Mouse (Mus musculus) forebrain, embryonic 13.5 days (tissue): ENCODE measurements around the gene Iqgap3. TPM values are rescaled to one million over a fixed set of nuclear protein-coding genes. Genes with fewer than 3 reads are reported as not detected.
A peak's percentile ranks its signal among the peaks of the same experiment; 100 is the strongest.

Experiments used
- ATAC-seq: fragments of 200-750 bp; cut with Nextera tagmentation; 2 replicates; pipeline ENCODE4 v1.8.0; 2017
- H3K27ac ChIP-seq: fragments of 300-500 bp; sonication (generic); 2 replicates; pipeline ENCODE4 v1.5.1; 2015; ENCODE audit warnings: inconsistent platforms, mild to moderate bottlenecking, moderate library complexity
- H3K27me3 ChIP-seq: fragments of 300-500 bp; sonication (generic); 2 replicates; pipeline ENCODE4 v1.6.1; 2015; ENCODE audit warnings: mild to moderate bottlenecking, inconsistent platforms
- H3K36me3 ChIP-seq: fragments of 300-500 bp; sonication (generic); 2 replicates; pipeline ENCODE4 v1.6.1; 2015; ENCODE audit warnings: mild to moderate bottlenecking, inconsistent platforms; ENCODE audit not compliant: poor library complexity, severe bottlenecking
- H3K4me1 ChIP-seq: fragments of 300-500 bp; sonication (generic); 2 replicates; pipeline ENCODE4 v1.6.1; 2015; ENCODE audit warnings: inconsistent platforms
- H3K4me2 ChIP-seq: fragments of 300-500 bp; sonication (generic); 2 replicates; pipeline ENCODE4 v1.6.1; 2015; ENCODE audit warnings: inconsistent platforms, mild to moderate bottlenecking, moderate library complexity
- H3K4me3 ChIP-seq: fragments of 300-500 bp; sonication (generic); 2 replicates; pipeline ENCODE4 v1.5.1; 2015; ENCODE audit warnings: mild to moderate bottlenecking, inconsistent platforms
- H3K9ac ChIP-seq: fragments of 300-500 bp; sonication (generic); 2 replicates; pipeline ENCODE4 v1.6.1; 2015; ENCODE audit warnings: mild to moderate bottlenecking, inconsistent platforms
- H3K9me3 ChIP-seq: fragments of 300-500 bp; sonication (generic); replicated peaks from 2 replicates; pipeline ENCODE4 v1.6.1; 2016; ENCODE audit warnings: inconsistent platforms
- WGBS: fragments of 180-500 bp; shearing (Covaris S2); methylation state at CpG from one replicate; pipeline ENCODE4 v1.1.7; 2015; 5-methylcytosine and 5-hydroxymethylcytosine counted together
- polyA plus RNA-seq: library from polyadenylated mRNA; unstranded; fragments of >200 nt; fragmentation: Nextera tagmentation; extraction: Ambion mirVana; gene quantifications from 2 replicates; pipeline ENCODE4 v1.2.1, GENCODE M21; 2015

The Iqgap3 gene
- polyA plus RNA-seq, 1 experiment from 2014 or later: 13.8 TPM

DNA sequence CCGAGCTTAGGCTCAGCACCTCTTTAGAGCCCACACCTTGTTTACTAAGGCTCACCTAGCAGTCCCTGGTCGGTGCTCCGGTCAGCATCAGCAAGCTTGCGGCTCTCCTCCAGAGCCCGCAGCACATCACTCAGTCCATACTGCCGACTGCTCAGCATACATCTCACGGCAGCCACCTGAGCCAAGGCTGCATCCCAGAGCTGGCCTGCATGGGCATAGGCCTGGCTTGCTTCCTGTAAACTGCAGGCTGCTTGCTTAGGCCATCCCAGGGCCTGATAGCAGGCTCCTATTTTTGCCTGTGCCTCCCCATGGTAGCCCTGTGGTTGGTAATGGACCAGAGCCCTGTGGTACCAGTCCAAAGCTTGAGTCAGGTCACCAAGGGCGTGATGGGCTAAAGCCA lies 7.0 kb upstream of the Iqgap3 start:
- 81% methylated on average over 8 of the region's 8 CpGs for WGBS
- H3K27me3 ChIP-seq: peaks cover 17% of the 10 kb centered on the region
- H3K4me2 ChIP-seq: no peak overlapping the region
- no peak overlapping the region for H3K27ac ChIP-seq
- H3K4me1 ChIP-seq: no peaks in the 10 kb centered on the region
- H3K4me3 ChIP-seq: no peak overlapping the region
- H3K36me3 ChIP-seq: no peaks in the 10 kb centered on the region
- no peaks in the 10 kb centered on the region for H3K9me3 ChIP-seq
- peak overlapping the region; percentile 8; the same call in 1 of the 2 replicates for H3K9ac ChIP-seq
- ATAC-seq: no peak

- Histone ChIP-seq H3K27me3 (peaks cover 10% of the 10 kb centered on the region), H3K9me3 (no peaks in the 10 kb centered on the region), H3K9ac (no peak overlapping the region), H3K36me3 (no peaks in the 10 kb centered on the region), H3K4me3 (no peak overlapping the region), H3K27ac (no peak overlapping the region), H3K4me1 (peaks cover 6% of the 10 kb centered on the region), H3K4me2 (no peak overlapping the region)
- 42% methylated on average over 8 of the region's 8 CpGs for WGBS
- ATAC-seq: no peak
Observed at GRCm38 (mm10) chr3:88077441-88077840, 4.3 kb upstream of the Iqgap3 start.

DNA sequence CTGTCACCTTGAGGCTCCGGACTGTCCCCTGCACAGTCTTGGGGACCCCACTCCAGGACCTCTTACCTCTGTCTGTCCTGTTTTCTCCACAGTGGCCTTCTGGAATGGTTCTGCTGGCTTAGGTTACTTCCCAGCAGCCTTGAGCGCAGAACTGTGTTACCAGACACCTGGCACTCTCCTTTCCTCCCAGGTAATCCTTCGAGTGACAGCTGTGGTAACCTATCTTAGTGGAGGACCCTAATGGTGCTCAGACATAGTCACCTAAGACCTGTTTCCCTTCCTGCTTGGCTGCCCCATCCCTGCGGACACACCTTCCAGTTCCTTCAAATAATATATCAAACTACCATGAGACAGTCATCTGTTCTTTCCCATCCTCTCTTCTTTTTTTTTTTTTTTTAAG lies 3.6 kb upstream of the Iqgap3 start, which contains the start of gene Ttc24:
Gene Ttc24, minus strand, starts transcription at position 101 of the 400 bp plus-strand sequence.
- peaks cover 7% of the 10 kb centered on the region; the same call in 1 of the 2 replicates for H3K27me3 ChIP-seq
- H3K4me3 ChIP-seq: no peak within 1 kb of the TSS
- H3K4me2 ChIP-seq: no peak within 1 kb of the TSS
- ATAC-seq: no peak
- H3K9me3 ChIP-seq: no peaks in the 10 kb centered on the region
- H3K4me1 ChIP-seq: peaks cover 14% of the 10 kb centered on the region
- no peak within 1 kb of the TSS for H3K27ac ChIP-seq
- 81% methylated on average over 4 of the region's 4 CpGs for WGBS
- no peak within 1 kb of the TSS for H3K9ac ChIP-seq
- no peaks in the 10 kb centered on the region for H3K36me3 ChIP-seq

DNA sequence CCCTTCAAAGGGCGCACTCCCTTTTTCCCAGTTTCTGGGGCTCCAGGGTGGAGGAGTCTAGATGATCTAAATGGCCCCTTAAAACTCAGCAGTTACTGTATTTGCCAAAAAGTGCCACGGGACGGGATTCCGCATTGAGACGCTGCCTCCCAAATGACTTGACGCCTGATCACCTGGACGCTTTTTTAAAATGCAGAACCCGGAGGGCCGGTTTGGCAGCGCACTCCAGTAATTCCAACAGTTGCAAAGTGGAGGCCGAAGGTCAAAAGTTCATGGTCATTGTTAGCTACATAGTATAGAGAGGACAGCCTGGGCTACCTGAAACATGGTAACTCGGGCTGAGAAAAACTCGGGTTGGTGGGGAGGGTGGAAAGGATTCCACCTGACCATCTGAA lies 450 bp downstream of the Iqgap3 start:
- Histone ChIP-seq H3K4me1 (peaks cover 15% of the 10 kb centered on the region), H3K9ac (peak overlapping the region; percentile 60), H3K4me2 (peak overlapping the region; percentile 71), H3K9me3 (no peaks in the 10 kb centered on the region), H3K27ac (no peak overlapping the region), H3K4me3 (peak overlapping the region; percentile 56), H3K36me3 (peaks cover 16% of the 10 kb centered on the region; the same call in 1 of the 2 replicates), H3K27me3 (no peaks in the 10 kb centered on the region)
- 3% methylated on average over 13 of the region's 13 CpGs for WGBS
- 0 out of 2 replicates have a peak, but pooled peaks have one; percentile 19 for ATAC-seq

DNA sequence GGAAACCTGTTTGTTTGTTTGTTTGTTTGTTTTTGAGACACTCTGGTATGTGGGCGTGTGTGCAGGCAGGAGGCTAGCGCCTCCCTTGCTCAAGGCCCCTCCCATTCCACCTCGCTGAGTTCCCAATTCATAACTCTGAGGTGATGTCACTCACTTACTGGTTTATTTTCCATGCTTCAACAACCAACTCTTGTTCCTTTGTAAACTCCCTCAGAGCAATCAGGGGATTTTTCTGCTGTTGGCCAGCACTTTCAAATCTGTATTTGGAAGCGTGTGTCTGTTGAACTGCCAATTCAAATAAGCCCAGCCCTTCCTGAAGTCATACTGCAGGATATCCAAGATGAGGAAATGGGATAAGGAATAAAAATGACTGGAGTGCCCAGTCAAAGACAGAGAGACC lies 892 bp downstream of the Iqgap3 start:
- peaks cover 15% of the 10 kb centered on the region for H3K4me1 ChIP-seq
- peak overlapping the region; percentile 60 for H3K9ac ChIP-seq
- WGBS: 5% methylated on average over 4 of the region's 4 CpGs
- H3K27me3 ChIP-seq: no peaks in the 10 kb centered on the region
- H3K9me3 ChIP-seq: no peaks in the 10 kb centered on the region
- peak overlapping the region; percentile 71 for H3K4me2 ChIP-seq
- peaks cover 16% of the 10 kb centered on the region; the same call in 1 of the 2 replicates for H3K36me3 ChIP-seq
- no peak overlapping the region for H3K27ac ChIP-seq
- ATAC-seq: 0 out of 2 replicates have a peak, but pooled peaks have one; percentile 34
- peak overlapping the region; percentile 56 for H3K4me3 ChIP-seq

DNA sequence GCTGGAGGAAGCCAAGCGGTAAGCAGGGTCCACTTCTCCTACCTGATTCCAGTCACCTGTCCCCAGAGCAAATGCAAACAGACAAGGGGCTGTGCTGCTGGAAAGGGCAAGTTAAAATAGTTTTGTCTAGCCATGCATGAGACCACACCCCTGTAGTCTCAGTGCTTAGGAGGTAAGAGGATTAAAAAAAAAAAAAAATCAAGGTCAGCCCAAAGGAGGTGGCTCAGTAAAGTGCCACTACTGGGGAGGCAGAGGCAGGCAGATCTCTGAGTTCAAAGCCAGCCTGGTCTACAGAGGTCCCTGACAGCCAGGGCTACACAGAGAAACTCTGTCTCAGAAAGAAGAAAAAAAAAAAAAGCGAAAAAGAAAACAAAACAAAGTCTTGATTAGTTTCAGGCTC lies 2.2 kb downstream of the Iqgap3 start:
- H3K9ac ChIP-seq: no peak overlapping the region
- H3K27ac ChIP-seq: no peak overlapping the region
- H3K27me3 ChIP-seq: no peaks in the 10 kb centered on the region
- H3K4me3 ChIP-seq: no peak overlapping the region
- 95% methylated on average over 2 of the region's 2 CpGs for WGBS
- no peaks in the 10 kb centered on the region for H3K9me3 ChIP-seq
- H3K4me1 ChIP-seq: peaks cover 15% of the 10 kb centered on the region
- H3K36me3 ChIP-seq: peaks cover 26% of the 10 kb centered on the region
- H3K4me2 ChIP-seq: no peak overlapping the region
- ATAC-seq: no peak

- 92% methylated on average over 3 of the region's 9 CpGs for WGBS
- no peak overlapping the region for H3K9ac ChIP-seq
Observed at GRCm38 (mm10) chr3:88085459-88085858, 3.7 kb downstream of the Iqgap3 start.

GRCm38 (mm10) chr3:88087688-88088087 lies 5.9 kb downstream of the Iqgap3 start:
- no peak for ATAC-seq

More at GRCm38 (mm10) chr3:88085459-88085858, 3.7 kb downstream of the Iqgap3 start:
- H3K36me3 ChIP-seq: peaks cover 40% of the 10 kb centered on the region
- ATAC-seq: no peak
- H3K4me1 ChIP-seq: peaks cover 15% of the 10 kb centered on the region
- no peaks in the 10 kb centered on the region for H3K9me3 ChIP-seq
- H3K4me2 ChIP-seq: no peak overlapping the region
- no peak overlapping the region for H3K4me3 ChIP-seq
- no peak overlapping the region for H3K27ac ChIP-seq
- no peaks in the 10 kb centered on the region for H3K27me3 ChIP-seq

GRCm38 (mm10) chr3:88090106-88090505 lies 8.3 kb downstream of the Iqgap3 start:
- H3K4me1 ChIP-seq: no peaks in the 10 kb centered on the region
- H3K9me3 ChIP-seq: no peaks in the 10 kb centered on the region
- no peak overlapping the region for H3K4me2 ChIP-seq
- H3K27ac ChIP-seq: no peak overlapping the region
- no peak for ATAC-seq
- WGBS: 94% methylated on average over 7 of the region's 7 CpGs
- no peak overlapping the region for H3K4me3 ChIP-seq
- H3K36me3 ChIP-seq: peaks cover 75% of the 10 kb centered on the region
- H3K27me3 ChIP-seq: no peaks in the 10 kb centered on the region
- no peak overlapping the region for H3K9ac ChIP-seq

More at GRCm38 (mm10) chr3:88087688-88088087, 5.9 kb downstream of the Iqgap3 start:
- no peaks in the 10 kb centered on the region for H3K9me3 ChIP-seq
- no peak overlapping the region for H3K9ac ChIP-seq
- H3K4me3 ChIP-seq: no peak overlapping the region
- peaks cover 63% of the 10 kb centered on the region for H3K36me3 ChIP-seq
- no peak overlapping the region for H3K4me2 ChIP-seq
- no peaks in the 10 kb centered on the region for H3K27me3 ChIP-seq
- H3K4me1 ChIP-seq: peaks cover 6% of the 10 kb centered on the region
- WGBS: 52% methylated on average over 1 of the region's 1 CpGs
- H3K27ac ChIP-seq: no peak overlapping the region

DNA sequence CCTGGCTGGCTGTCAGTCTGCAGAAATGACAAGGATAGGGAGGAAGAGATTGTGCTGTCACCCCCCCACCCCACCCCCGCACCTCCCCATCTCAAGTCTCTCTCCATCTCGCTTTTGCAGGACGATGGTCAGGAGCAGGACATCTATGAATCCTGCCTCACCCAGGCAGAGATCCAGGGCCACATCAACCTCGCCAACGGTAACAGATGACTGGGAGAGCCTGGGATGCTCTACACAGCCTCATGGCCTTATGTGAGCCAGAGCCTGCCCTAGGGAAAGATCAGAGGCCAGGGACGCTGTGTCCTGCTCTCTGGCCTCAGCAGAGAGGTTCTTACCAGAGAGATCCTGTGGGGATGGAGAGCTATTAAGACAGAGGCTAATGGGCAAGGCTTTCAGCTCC lies 8.8 kb downstream of the Iqgap3 start:
- H3K4me3 ChIP-seq: no peak overlapping the region
- no peak for ATAC-seq
- H3K4me1 ChIP-seq: no peaks in the 10 kb centered on the region
- H3K36me3 ChIP-seq: peaks cover 76% of the 10 kb centered on the region
- no peak overlapping the region for H3K4me2 ChIP-seq
- no peak overlapping the region for H3K9ac ChIP-seq
- H3K27me3 ChIP-seq: no peaks in the 10 kb centered on the region
- 97% methylated on average over 6 of the region's 6 CpGs for WGBS
- H3K9me3 ChIP-seq: no peaks in the 10 kb centered on the region
- no peak overlapping the region for H3K27ac ChIP-seq

GRCm38 (mm10) chr3:88094126-88094525 lies 12.4 kb downstream of the Iqgap3 start:
- Histone ChIP-seq H3K36me3 (peaks cover 83% of the 10 kb centered on the region), H3K4me1 (no peaks in the 10 kb centered on the region), H3K9ac (no peak overlapping the region), H3K4me3 (no peak overlapping the region), H3K27me3 (no peaks in the 10 kb centered on the region), H3K27ac (peak overlapping the region; percentile 40; the same call in 1 of the 2 replicates), H3K9me3 (no peaks in the 10 kb centered on the region), H3K4me2 (no peak overlapping the region)
- WGBS: 93% methylated on average over 5 of the region's 5 CpGs
- ATAC-seq: no peak; the same call in 1 of the 2 replicates

GRCm38 (mm10) chr3:88097666-88098065 lies 15.9 kb downstream of the Iqgap3 start:
- Histone ChIP-seq H3K27me3 (no peaks in the 10 kb centered on the region), H3K4me1 (no peaks in the 10 kb centered on the region), H3K9me3 (no peaks in the 10 kb centered on the region), H3K27ac (no peak overlapping the region), H3K4me2 (no peak overlapping the region), H3K9ac (no peak overlapping the region), H3K4me3 (no peak overlapping the region), H3K36me3 (peaks cover 80% of the 10 kb centered on the region)
- WGBS: 88% methylated on average over 6 of the region's 6 CpGs
- ATAC-seq: no peak

DNA sequence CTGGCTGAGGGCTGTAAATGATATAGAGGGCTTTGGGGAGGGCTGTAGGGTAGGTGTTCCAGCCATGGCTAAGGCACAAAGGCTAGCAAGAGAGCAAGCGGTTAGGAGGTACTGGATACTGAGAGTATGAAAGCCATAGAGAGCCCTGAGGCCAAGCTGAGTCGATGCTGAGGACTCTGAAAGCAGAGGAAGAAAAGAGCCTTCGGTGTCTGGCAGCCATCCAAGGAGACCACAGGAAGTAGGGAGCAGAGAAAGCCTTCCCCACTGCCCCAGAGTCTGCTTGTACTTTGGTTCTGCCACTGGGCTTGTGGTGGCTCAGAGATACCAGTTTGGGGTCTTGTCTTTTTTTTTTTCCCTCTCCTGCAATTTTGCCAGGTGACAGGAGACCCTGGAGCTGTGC lies 18.5 kb downstream of the Iqgap3 start:
- H3K27me3 ChIP-seq: no peaks in the 10 kb centered on the region
- no peaks in the 10 kb centered on the region for H3K9me3 ChIP-seq
- H3K4me1 ChIP-seq: no peaks in the 10 kb centered on the region
- H3K27ac ChIP-seq: no peak overlapping the region
- no peak overlapping the region for H3K4me2 ChIP-seq
- no peak overlapping the region for H3K9ac ChIP-seq
- H3K4me3 ChIP-seq: no peak overlapping the region
- H3K36me3 ChIP-seq: peaks cover 82% of the 10 kb centered on the region
- ATAC-seq: no peak
- 50% methylated on average over 3 of the region's 3 CpGs for WGBS
